Mouse (Mus musculus) midbrain, postnatal 0 days (tissue): ENCODE results near the gene Shisal2a. TPM values are rescaled to one million over a fixed set of nuclear protein-coding genes. Genes with fewer than 3 reads are reported as not detected.

Experiments used
- ATAC-seq: fragments of 200-750 bp; cut with Nextera tagmentation; 2 replicates; pipeline ENCODE4 v1.8.0; 2017; ENCODE audit warnings: moderate number of reproducible peaks, mild to moderate bottlenecking, moderate TSS enrichment, moderate library complexity; ENCODE audit not compliant: low FRiP score
- DNase-seq: peaks from one replicate; pipeline ENCODE4 v3.0.0-alpha.2; 2015; ENCODE audit warnings: low spot score
- H3K27ac ChIP-seq: fragments of 300-500 bp; sonication (generic); 2 replicates; pipeline ENCODE4 v1.5.1; 2014; ENCODE audit warnings: low read depth, mild to moderate bottlenecking, low read length, mixed read lengths
- H3K27me3 ChIP-seq: fragments of 300-500 bp; sonication (generic); 2 replicates; pipeline ENCODE4 v1.6.1; 2014; ENCODE audit warnings: low read length, control low read depth, mixed read lengths; ENCODE audit not compliant: insufficient read depth
- H3K36me3 ChIP-seq: fragments of 300-500 bp; sonication (generic); 2 replicates; pipeline ENCODE4 v1.6.1; 2014; ENCODE audit warnings: low read length, control low read depth, mixed read lengths; ENCODE audit not compliant: insufficient read depth
- H3K4me1 ChIP-seq: fragments of 300-500 bp; sonication (generic); 2 replicates; pipeline ENCODE4 v1.6.1; 2014; ENCODE audit warnings: mild to moderate bottlenecking, control low read depth, antibody characterized with exemption, low read length, mixed read lengths; ENCODE audit not compliant: insufficient read depth
- H3K4me2 ChIP-seq: fragments of 300-500 bp; sonication (generic); 2 replicates; pipeline ENCODE4 v1.6.1; 2014; ENCODE audit warnings: low read depth, mild to moderate bottlenecking, low read length, mixed read lengths; ENCODE audit not compliant: poor library complexity, severe bottlenecking
- H3K4me3 ChIP-seq: fragments of 300-500 bp; sonication (generic); 2 replicates; pipeline ENCODE4 v1.5.1; 2014; ENCODE audit warnings: low read depth, mild to moderate bottlenecking, low read length, moderate library complexity
- H3K9ac ChIP-seq: fragments of 300-500 bp; sonication (generic); replicated peaks from 2 replicates; pipeline ENCODE4 v1.6.1; 2014; ENCODE audit warnings: mild to moderate bottlenecking, low read length, moderate library complexity, mixed read lengths; ENCODE audit not compliant: poor library complexity, severe bottlenecking
- H3K9me3 ChIP-seq: fragments of 300-500 bp; sonication (generic); 2 replicates; pipeline ENCODE4 v1.6.1; 2016; ENCODE audit warnings: low read length, control low read depth
- CTCF ChIP-seq: IDR thresholded peaks from 2 replicates; pipeline ENCODE4 v1.5.1; 2016; ENCODE audit warnings: antibody characterized with exemption, mild to moderate bottlenecking
- WGBS: fragments of 180-500 bp; shearing (Covaris S2); extraction: QIAGEN DNeasy Blood & Tissue Kit; methylation state at CpG from one replicate; pipeline ENCODE4 v1.1.7; 2014; 5-methylcytosine and 5-hydroxymethylcytosine counted together
- polyA plus RNA-seq: library from polyadenylated mRNA; unstranded; fragments of >200 nt; fragmentation: Nextera tagmentation; extraction: Ambion mirVana; gene quantifications from 2 replicates; pipeline ENCODE4 v1.2.1, GENCODE M21; 2015
- total RNA-seq: library from RNA; depleted of rRNA; stranded (reverse); fragments of >200 nt; gene quantifications from 2 replicates; pipeline ENCODE4 v1.2.3, GENCODE M21; 2014; rRNA removed

Shisal2a gene
- 0.49 and 5.5 TPM in 2 replicates for total RNA-seq
- polyA plus RNA-seq = 12.6 and 15.5 TPM in 2 replicates

DNA sequence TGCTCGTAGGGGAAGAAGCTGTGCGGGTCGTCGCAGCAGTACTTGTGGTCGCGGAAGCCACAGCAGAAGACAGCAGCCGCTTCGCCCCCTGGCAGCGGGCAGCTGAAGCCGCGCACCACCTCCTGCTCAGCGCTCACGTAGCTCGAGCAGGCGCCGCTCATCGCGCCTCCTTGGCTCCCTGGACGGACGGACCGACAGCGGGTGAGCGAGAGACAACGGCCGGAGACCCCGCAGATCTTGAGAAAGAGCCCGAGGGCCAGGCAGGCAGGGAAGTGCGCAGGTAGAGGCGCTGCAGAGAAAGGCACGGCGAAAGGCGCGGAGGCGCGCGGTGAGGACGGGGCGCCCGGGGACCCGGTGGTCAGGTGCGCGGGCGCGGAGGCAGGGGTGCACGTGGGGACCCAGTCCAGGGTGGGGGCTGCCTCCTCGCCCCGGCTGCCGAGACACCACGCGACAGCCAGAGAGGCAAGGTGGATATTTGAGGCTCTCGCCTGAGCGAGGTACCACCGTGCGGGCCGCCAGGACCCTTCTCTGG, at the start of gene Shisal2a:
Gene Shisal2a, minus strand, starts transcription at position 167 of the 532 bp plus-strand sequence.
- Histone ChIP-seq H3K27me3 (no peaks in the 10 kb centered on the region), H3K4me1 (peaks cover 6% of the 10 kb centered on the region; the same call in 1 of the 2 replicates), H3K9me3 (no peaks in the 10 kb centered on the region), H3K4me2 (peak within 1 kb of the TSS; percentile 72), H3K4me3 (peak within 1 kb of the TSS; percentile 45), H3K27ac (peak within 1 kb of the TSS; percentile 63; the same call in 1 of the 2 replicates), H3K36me3 (no peaks in the 10 kb centered on the region; the same call in 1 of the 2 replicates), H3K9ac (peak within 1 kb of the TSS; percentile 66)
- peak; percentile 27 for DNase-seq
- peak; percentile 51 for TF ChIP-seq CTCF
- peak; percentile 60 for ATAC-seq
- WGBS = 2% methylated on average over 51 of the region's 55 CpGs

DNA sequence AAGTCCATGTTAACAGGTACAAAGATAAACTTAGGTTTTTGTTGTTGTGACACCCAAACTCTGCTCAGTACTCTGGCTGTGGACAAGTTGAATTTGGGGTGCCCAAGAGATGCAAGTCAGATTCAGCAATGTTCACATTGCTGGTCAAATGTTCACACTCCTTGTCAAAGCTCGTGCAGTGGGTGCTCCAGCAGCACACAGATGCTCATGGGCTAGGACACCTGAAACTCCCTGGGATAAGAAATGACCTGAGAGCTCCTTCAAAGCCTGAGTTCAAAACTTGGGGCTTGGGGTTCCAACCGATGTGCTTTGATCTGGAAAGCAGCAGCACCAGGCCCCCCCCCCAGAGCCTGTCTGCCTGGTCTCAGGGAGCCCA, 48.4 kb upstream of the Shisal2a start:
- H3K4me1 ChIP-seq = peaks cover 10% of the 10 kb centered on the region; the same call in 1 of the 2 replicates
- DNase-seq (no peak), ATAC-seq (no peak)
- no peak for TF ChIP-seq CTCF
- no peak overlapping the region for H3K4me3 ChIP-seq
- no peaks in the 10 kb centered on the region for H3K9me3 ChIP-seq
- no peak overlapping the region for H3K4me2 ChIP-seq
- WGBS = 46% methylated on average over 2 of the region's 2 CpGs
- no peaks in the 10 kb centered on the region for H3K27me3 ChIP-seq
- H3K9ac ChIP-seq = no peak overlapping the region
- no peaks in the 10 kb centered on the region for H3K36me3 ChIP-seq
- no peak overlapping the region for H3K27ac ChIP-seq

- Histone ChIP-seq H3K27ac (peak overlapping the region; percentile 47; the same call in 1 of the 2 replicates), H3K9ac (0 out of 2 replicates have a peak overlapping the region, but pooled peaks have one; percentile 13), H3K4me1 (peaks cover 10% of the 10 kb centered on the region; the same call in 1 of the 2 replicates), H3K9me3 (no peaks in the 10 kb centered on the region), H3K27me3 (no peaks in the 10 kb centered on the region), H3K4me2 (no peak overlapping the region), H3K4me3 (no peak overlapping the region), H3K36me3 (no peaks in the 10 kb centered on the region)
- 36% methylated on average over 4 of the region's 4 CpGs for WGBS
- no peak for TF ChIP-seq CTCF
- DNase-seq = peak; percentile 42
- ATAC-seq = peak; percentile 49; the same call in 1 of the 2 replicates
These were observed 47.8 kb upstream of the Shisal2a start for GRCm38 (mm10) chr4:108430656-108431560.

- Histone ChIP-seq H3K4me1 (peaks cover 10% of the 10 kb centered on the region; the same call in 1 of the 2 replicates), H3K9me3 (no peaks in the 10 kb centered on the region), H3K4me2 (no peak overlapping the region), H3K9ac (no peak overlapping the region), H3K27ac (no peak overlapping the region), H3K4me3 (no peak overlapping the region), H3K36me3 (no peaks in the 10 kb centered on the region), H3K27me3 (no peaks in the 10 kb centered on the region)
- no peak for ATAC-seq
- DNase-seq = no peak
- WGBS = 88% methylated on average over 6 of the region's 6 CpGs
- no peak for TF ChIP-seq CTCF
These were observed 45.2 kb upstream of the Shisal2a start for GRCm38 (mm10) chr4:108428341-108428721.

DNA sequence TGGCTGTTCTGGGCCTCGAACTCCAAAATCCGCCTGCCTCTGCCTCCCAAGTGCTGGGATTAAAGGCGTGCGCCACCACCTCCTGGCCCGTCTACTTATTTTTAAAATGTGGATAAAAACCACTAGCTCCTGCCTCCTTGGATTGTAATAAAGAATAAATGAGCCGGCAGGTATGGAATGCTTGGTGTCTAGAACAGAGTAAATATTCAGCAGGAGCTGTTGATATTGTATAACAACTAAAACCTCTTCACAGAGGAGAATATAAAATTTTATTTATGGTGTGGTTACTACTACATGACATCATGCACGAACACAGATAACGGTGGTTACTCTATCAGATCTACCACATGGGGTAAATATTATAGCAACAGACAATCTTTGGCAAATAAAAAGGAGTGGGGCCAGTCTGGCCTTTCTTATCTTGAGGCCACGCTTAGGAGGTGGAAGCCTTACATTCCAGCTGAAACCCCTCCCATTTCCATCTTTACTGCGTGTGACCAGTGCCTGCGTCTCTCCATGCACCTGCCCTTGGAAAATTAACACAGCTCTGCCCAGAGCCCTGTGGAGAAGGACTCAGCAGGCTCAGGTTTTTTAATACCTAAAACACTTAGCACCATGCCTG, 44.7 kb upstream of the Shisal2a start:
- no peaks in the 10 kb centered on the region for H3K27me3 ChIP-seq
- no peak overlapping the region for H3K27ac ChIP-seq
- ATAC-seq = no peak
- no peak overlapping the region for H3K9ac ChIP-seq
- H3K4me3 ChIP-seq = no peak overlapping the region
- TF ChIP-seq CTCF = no peak
- H3K4me1 ChIP-seq = peaks cover 10% of the 10 kb centered on the region; the same call in 1 of the 2 replicates
- WGBS = 84% methylated on average over 11 of the region's 11 CpGs
- no peak for DNase-seq
- no peaks in the 10 kb centered on the region for H3K36me3 ChIP-seq
- no peaks in the 10 kb centered on the region for H3K9me3 ChIP-seq
- H3K4me2 ChIP-seq = no peak overlapping the region
